Mouse (Mus musculus) stomach, postnatal 0 days (tissue): ENCODE results near the gene Per1.

Source experiments
- CTCF ChIP-seq: IDR thresholded peaks from 2 replicates; pipeline ENCODE4 v1.5.1; 2016; ENCODE audit warnings: antibody characterized with exemption, low read depth, mild to moderate bottlenecking, moderate library complexity
- EP300 ChIP-seq: optimal IDR thresholded peaks from 2 replicates; pipeline ENCODE3; 2016; ENCODE audit warnings: antibody characterized with exemption

DNA sequence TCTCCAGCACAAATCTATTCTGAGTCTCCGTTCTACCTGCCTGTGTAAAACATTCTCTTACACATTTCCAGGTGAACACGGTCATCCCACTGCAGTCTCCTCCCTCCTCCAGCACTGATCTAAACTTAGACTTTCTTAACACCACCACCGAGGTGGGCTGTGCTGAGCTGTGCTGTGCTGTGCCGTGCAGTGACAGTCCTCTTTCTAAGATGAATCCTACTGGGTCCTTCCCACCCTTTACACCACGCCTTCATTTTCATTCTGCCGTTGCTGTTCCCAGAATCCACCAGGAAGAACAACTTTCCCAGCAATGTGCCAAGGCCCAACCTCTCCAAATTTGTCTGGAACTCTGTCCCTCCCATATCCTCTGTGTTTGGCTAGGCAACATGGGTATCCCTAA lies 8.6 kb upstream of the Per1 start:
- TF ChIP-seq CTCF = no peak
- no peak for TF ChIP-seq EP300
